Mouse (Mus musculus) cerebellum, adult 9-10 months (tissue): Measurements from ENCODE around the gene Tex48.

Experiments
- DNase-seq: peaks from one replicate; pipeline ENCODE4 v3.0.0; 2022

The Tex48 gene

GRCm38 (mm10) chr4:63594459-63595110 is 27.6 kb downstream of the Tex48 start:
- DNase-seq, result no peak

- no peak for DNase-seq
These were observed 31.7 kb downstream of the Tex48 start for GRCm38 (mm10) chr4:63590538-63590937.

- no peak for DNase-seq
These were observed 32.2 kb downstream of the Tex48 start for GRCm38 (mm10) chr4:63589987-63590386.

- DNase-seq, result no peak
These were observed 36.0 kb downstream of the Tex48 start for GRCm38 (mm10) chr4:63586240-63586639.

GRCm38 (mm10) chr4:63585216-63585615 is 37.0 kb downstream of the Tex48 start:
- no peak for DNase-seq

- DNase-seq, result no peak
These were observed 39.6 kb downstream of the Tex48 start for GRCm38 (mm10) chr4:63582580-63582979.

- no peak for DNase-seq
These were observed 42.1 kb downstream of the Tex48 start for GRCm38 (mm10) chr4:63580078-63580477.

- DNase-seq, result no peak
These were observed 42.6 kb downstream of the Tex48 start for GRCm38 (mm10) chr4:63579649-63580048.

GRCm38 (mm10) chr4:63572621-63573020 is 49.6 kb downstream of the Tex48 start:
- no peak for DNase-seq

GRCm38 (mm10) chr4:63570208-63570781 is 51.9 kb downstream of the Tex48 start:
- DNase-seq, result no peak

GRCm38 (mm10) chr4:63569322-63569721 is 52.9 kb downstream of the Tex48 start:
- no peak for DNase-seq

- DNase-seq, result no peak
These were observed 54.4 kb downstream of the Tex48 start for GRCm38 (mm10) chr4:63567712-63568390.

GRCm38 (mm10) chr4:63562742-63563141 is 59.5 kb downstream of the Tex48 start:
- no peak for DNase-seq

GRCm38 (mm10) chr4:63561861-63562675 is 60.2 kb downstream of the Tex48 start:
- DNase-seq, result no peak

GRCm38 (mm10) chr4:63560079-63560478 is 62.1 kb downstream of the Tex48 start:
- peak; percentile 23 for DNase-seq

GRCm38 (mm10) chr4:63559127-63559697 is 63.0 kb downstream of the Tex48 start:
- DNase-seq, result no peak

- peak; percentile 85 for DNase-seq
These were observed 63.7 kb downstream of the Tex48 start, which contains the start of gene Tmem268 for GRCm38 (mm10) chr4:63558407-63559081. TSS of gene Tmem268 (plus strand) at chr4:63558781.

GRCm38 (mm10) chr4:63557124-63558059 is 64.8 kb downstream of the Tex48 start:
- DNase-seq, result peak; percentile 25
